Mouse (Mus musculus) small intestine, adult 2 months (tissue): ENCODE data around the gene Rtl6. TPM values are rescaled to one million over a fixed set of nuclear protein-coding genes. Genes with fewer than 3 reads are reported as not detected.

Experiments
- H3K27ac ChIP-seq: fragments of 200-500 bp; 2 replicates; pipeline ENCODE4 v1.5.1; 2012; ENCODE audit warnings: low read depth, low read length, control low read depth, inconsistent platforms; ENCODE audit not compliant: insufficient read depth
- H3K27me3 ChIP-seq: fragments of 200-500 bp; 2 replicates; pipeline ENCODE4 v1.6.1; 2012; ENCODE audit warnings: mild to moderate bottlenecking, moderate library complexity, low read length, inconsistent platforms; ENCODE audit not compliant: control insufficient read depth, insufficient read depth
- H3K36me3 ChIP-seq: fragments of 200-500 bp; 2 replicates; pipeline ENCODE4 v1.6.1; 2012; ENCODE audit warnings: mild to moderate bottlenecking, low read length, control low read depth, inconsistent platforms; ENCODE audit not compliant: control insufficient read depth, insufficient read depth
- H3K4me1 ChIP-seq: fragments of 200-500 bp; 2 replicates; pipeline ENCODE4 v1.6.1; 2012; ENCODE audit warnings: low read length, inconsistent platforms, mixed read lengths; ENCODE audit not compliant: control insufficient read depth, insufficient read depth, insufficient read length
- H3K4me3 ChIP-seq: fragments of 200-500 bp; 2 replicates; pipeline ENCODE4 v1.5.1; 2012; ENCODE audit warnings: low read depth, mild to moderate bottlenecking, control low read depth, inconsistent platforms, low read length, moderate library complexity
- CTCF ChIP-seq: fragments of 200-500 bp; IDR thresholded peaks from 2 replicates; pipeline ENCODE4 v1.5.1; 2012; ENCODE audit warnings: low read depth, mild to moderate bottlenecking, control low read depth, inconsistent platforms, low read length, moderate library complexity, mixed read lengths; ENCODE audit not compliant: insufficient replicate concordance, insufficient read length; ENCODE audit errors: extremely low read depth
- POLR2A ChIP-seq: fragments of 200-500 bp; IDR thresholded peaks from 2 replicates; pipeline ENCODE4 v1.6.1; 2012; ENCODE audit warnings: low read depth, mild to moderate bottlenecking, control low read depth, inconsistent platforms, low read length, moderate library complexity
- WGBS: fragments of 180-500 bp; shearing (Covaris S2); methylation state at CpG from one replicate; pipeline ENCODE4 v1.1.7; 2018; 5-methylcytosine and 5-hydroxymethylcytosine counted together
- polyA plus RNA-seq: library from polyadenylated mRNA; depleted of rRNA; stranded (reverse); fragments of >200 nt; gene quantifications from 2 replicates; pipeline ENCODE4 v1.2.3, GENCODE M21; 2012

Rtl6 gene
- polyA plus RNA-seq, 1 experiment, result 2.9 TPM

- peaks cover 2% of the 10 kb centered on the region; the same call in 1 of the 2 replicates for H3K4me1 ChIP-seq
- H3K36me3 ChIP-seq, result no peaks in the 10 kb centered on the region
- no peak for TF ChIP-seq CTCF
- no peak for TF ChIP-seq POLR2A
- no peaks in the 10 kb centered on the region for H3K27me3 ChIP-seq
- 85% methylated on average over 10 of the region's 10 CpGs for WGBS
- peak overlapping the region; percentile 16; the same call in 1 of the 2 replicates for H3K27ac ChIP-seq
- no peak overlapping the region for H3K4me3 ChIP-seq
These were observed 20.5 kb downstream of the Rtl6 start for GRCm38 (mm10) chr15:84537117-84537516.

GRCm38 (mm10) chr15:84536611-84537010 lies 21.0 kb downstream of the Rtl6 start:
- Histone ChIP-seq H3K27ac (peak overlapping the region; percentile 16; the same call in 1 of the 2 replicates), H3K36me3 (no peaks in the 10 kb centered on the region), H3K4me1 (peaks cover 2% of the 10 kb centered on the region; the same call in 1 of the 2 replicates), H3K4me3 (no peak overlapping the region), H3K27me3 (no peaks in the 10 kb centered on the region)
- no peak for TF ChIP-seq CTCF
- no peak for TF ChIP-seq POLR2A
- WGBS, result 90% methylated on average over 9 of the region's 9 CpGs

GRCm38 (mm10) chr15:84535953-84536352 lies 21.7 kb downstream of the Rtl6 start:
- 93% methylated on average over 2 of the region's 2 CpGs for WGBS
- Histone ChIP-seq H3K27me3 (no peaks in the 10 kb centered on the region), H3K4me1 (peaks cover 2% of the 10 kb centered on the region; the same call in 1 of the 2 replicates), H3K4me3 (no peak overlapping the region), H3K27ac (no peak overlapping the region), H3K36me3 (no peaks in the 10 kb centered on the region)
- TF ChIP-seq CTCF, result peak; percentile 58; the same call in 1 of the 2 replicates
- TF ChIP-seq POLR2A, result no peak

- H3K4me3 ChIP-seq, result no peak overlapping the region
- no peaks in the 10 kb centered on the region for H3K27me3 ChIP-seq
- H3K27ac ChIP-seq, result no peak overlapping the region
- TF ChIP-seq CTCF (no peak), POLR2A (no peak)
- 68% methylated on average over 2 of the region's 2 CpGs for WGBS
- H3K4me1 ChIP-seq, result peaks cover 2% of the 10 kb centered on the region; the same call in 1 of the 2 replicates
- no peaks in the 10 kb centered on the region for H3K36me3 ChIP-seq
These were observed 25.4 kb downstream of the Rtl6 start for GRCm38 (mm10) chr15:84532211-84532610.

DNA sequence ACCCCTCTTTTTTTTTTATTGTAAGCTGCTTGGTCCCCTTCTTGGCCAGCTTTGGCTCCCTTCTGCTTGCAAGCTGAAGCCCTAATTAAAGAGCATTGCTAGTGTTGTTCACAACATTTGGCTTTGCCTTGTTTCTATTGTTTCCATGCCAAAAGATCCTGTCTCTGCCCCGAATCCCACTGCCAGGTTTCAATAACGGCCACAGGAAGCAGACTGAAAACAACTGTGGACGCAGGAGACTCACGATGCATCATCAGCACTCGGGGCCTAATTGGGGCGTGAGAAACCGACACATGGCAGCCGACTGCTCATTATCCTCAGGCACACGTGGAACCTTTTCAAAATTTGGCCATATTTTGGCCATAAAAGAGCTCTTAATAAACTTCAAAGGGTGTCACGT lies 26.1 kb downstream of the Rtl6 start:
- WGBS, result 67% methylated on average over 10 of the region's 10 CpGs
- Histone ChIP-seq H3K27ac (no peak overlapping the region), H3K4me3 (no peak overlapping the region), H3K36me3 (no peaks in the 10 kb centered on the region), H3K4me1 (peaks cover under 1% of the 10 kb centered on the region; the same call in 1 of the 2 replicates), H3K27me3 (no peaks in the 10 kb centered on the region)
- TF ChIP-seq POLR2A, result no peak
- no peak for TF ChIP-seq CTCF

- Histone ChIP-seq H3K27me3 (no peaks in the 10 kb centered on the region), H3K4me3 (no peak overlapping the region), H3K27ac (no peak overlapping the region), H3K36me3 (no peaks in the 10 kb centered on the region), H3K4me1 (no peaks in the 10 kb centered on the region)
- WGBS, result 62% methylated on average over 14 of the region's 14 CpGs
- TF ChIP-seq POLR2A (no peak), CTCF (no peak)
These were observed 30.7 kb downstream of the Rtl6 start for GRCm38 (mm10) chr15:84526921-84527320.

DNA sequence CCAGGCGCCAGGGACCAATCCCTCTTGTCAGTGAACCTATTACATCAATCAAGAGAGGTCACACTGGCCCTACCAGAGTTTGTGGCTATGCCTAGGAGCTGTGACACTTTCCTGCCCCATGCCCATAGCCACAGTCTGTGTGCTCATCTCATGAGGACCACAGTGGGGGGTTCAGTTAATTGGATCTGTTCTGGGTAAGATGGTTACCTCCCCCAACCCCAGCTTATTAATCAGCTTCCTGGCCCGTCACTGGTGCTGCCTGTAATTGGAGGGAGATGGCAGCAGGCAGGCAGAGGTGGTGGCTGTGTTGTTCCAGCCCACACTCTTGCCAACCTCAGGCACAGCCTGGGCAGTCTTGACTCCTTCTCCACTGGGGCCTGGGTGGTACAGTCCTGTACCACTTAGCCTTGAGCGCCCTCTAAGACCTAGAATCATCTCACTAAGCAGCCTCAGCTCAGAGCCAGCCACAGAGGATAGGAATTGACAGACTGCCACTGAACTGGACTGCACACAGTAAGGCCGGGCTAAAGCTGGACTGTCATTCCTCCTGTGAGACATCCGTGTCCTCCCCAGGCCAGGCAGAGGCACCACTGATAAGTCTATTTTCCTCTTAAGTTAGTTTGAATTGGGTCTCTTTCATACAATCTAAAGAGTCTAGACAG lies 32.3 kb downstream of the Rtl6 start:
- no peak overlapping the region for H3K27ac ChIP-seq
- 65% methylated on average over 5 of the region's 5 CpGs for WGBS
- H3K4me3 ChIP-seq, result no peak overlapping the region
- H3K4me1 ChIP-seq, result no peaks in the 10 kb centered on the region
- TF ChIP-seq CTCF, result no peak
- no peak for TF ChIP-seq POLR2A
- H3K27me3 ChIP-seq, result no peaks in the 10 kb centered on the region
- no peaks in the 10 kb centered on the region for H3K36me3 ChIP-seq
